Mouse (Mus musculus): ENCODE results near the gene Uhrf2. TPM values are rescaled to one million over a fixed set of nuclear protein-coding genes. Genes with fewer than 3 reads are reported as not detected.
A peak's percentile ranks its signal among the peaks of the same experiment; 100 is the strongest.

Uhrf2 gene
- polyA plus RNA-seq, 1 experiment: 2.0 TPM

GRCm38 (mm10) chr19:30102620-30103019 is 72.3 kb downstream of the Uhrf2 start:
- Histone ChIP-seq H3K4me1 (peaks cover 4% of the 10 kb centered on the region), H3K27me3 (replicated peaks) (no peaks in the 10 kb centered on the region), H3K36me3 (replicated peaks; ENCODE audit: low read length) (peaks cover 13% of the 10 kb centered on the region), H3K9me3 (peaks cover 45% of the 10 kb centered on the region), H3K4me3 (replicated peaks) (no peak overlapping the region)
- TF ChIP-seq FLI1 (IDR thresholded peaks at IDR 0.05; ENCODE audit: low read length) (no peak), GATA1 (IDR thresholded peaks at IDR 0.05; ENCODE audit: borderline replicate concordance, low read length) (no peak)

- no peaks in the 10 kb centered on the region for H3K36me3 ChIP-seq (replicated peaks; ENCODE audit: low read length)
- TF ChIP-seq GATA1 (IDR thresholded peaks at IDR 0.05; ENCODE audit: borderline replicate concordance, low read length): no peak
- TF ChIP-seq FLI1 (IDR thresholded peaks at IDR 0.05; ENCODE audit: low read length): no peak
- H3K4me3 ChIP-seq (replicated peaks): no peak overlapping the region
- no peaks in the 10 kb centered on the region for H3K27me3 ChIP-seq (replicated peaks)
- peaks cover 23% of the 10 kb centered on the region for H3K9me3 ChIP-seq
- peaks cover 4% of the 10 kb centered on the region for H3K4me1 ChIP-seq
Observed at GRCm38 (mm10) chr19:30105045-30105842, 74.9 kb downstream of the Uhrf2 start.

- peaks cover 15% of the 10 kb centered on the region for H3K9me3 ChIP-seq
- TF ChIP-seq FLI1 (IDR thresholded peaks at IDR 0.05; ENCODE audit: low read length): no peak
- no peak for TF ChIP-seq GATA1 (IDR thresholded peaks at IDR 0.05; ENCODE audit: borderline replicate concordance, low read length)
- peaks cover 4% of the 10 kb centered on the region for H3K4me1 ChIP-seq
- peaks cover 3% of the 10 kb centered on the region for H3K27me3 ChIP-seq (replicated peaks)
- no peaks in the 10 kb centered on the region for H3K36me3 ChIP-seq (replicated peaks; ENCODE audit: low read length)
- no peak overlapping the region for H3K4me3 ChIP-seq (replicated peaks)
Observed at GRCm38 (mm10) chr19:30107221-30107845, 77.0 kb downstream of the Uhrf2 start.

DNA sequence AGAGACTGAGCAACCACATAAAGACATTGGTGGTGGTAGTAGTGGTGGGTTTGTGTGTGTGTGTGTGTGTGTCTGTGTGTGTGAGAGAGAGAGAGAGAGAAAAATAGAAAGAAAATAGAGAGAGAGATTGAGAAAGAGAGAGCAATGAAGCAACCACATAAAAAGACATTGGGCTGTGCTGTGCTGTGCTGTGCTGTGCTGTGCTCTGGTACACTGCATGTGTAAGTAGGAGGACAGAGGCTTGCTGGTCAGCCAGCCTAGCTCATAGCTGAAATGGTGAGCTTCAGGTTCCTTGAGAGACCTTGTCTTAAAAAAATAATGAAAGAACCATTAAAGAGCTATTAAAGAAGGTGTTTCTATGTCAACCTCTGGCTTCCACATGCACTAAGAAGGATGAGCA is 78.3 kb downstream of the Uhrf2 start:
- peaks cover 5% of the 10 kb centered on the region for H3K27me3 ChIP-seq (replicated peaks)
- peaks cover 16% of the 10 kb centered on the region for H3K9me3 ChIP-seq
- peaks cover 11% of the 10 kb centered on the region for H3K4me1 ChIP-seq
- no peak overlapping the region for H3K4me3 ChIP-seq (replicated peaks)
- no peaks in the 10 kb centered on the region for H3K36me3 ChIP-seq (replicated peaks; ENCODE audit: low read length)
- TF ChIP-seq GATA1 (IDR thresholded peaks at IDR 0.05; ENCODE audit: borderline replicate concordance, low read length): no peak
- no peak for TF ChIP-seq FLI1 (IDR thresholded peaks at IDR 0.05; ENCODE audit: low read length)

GRCm38 (mm10) chr19:30109122-30109521 is 78.8 kb downstream of the Uhrf2 start:
- peaks cover 17% of the 10 kb centered on the region for H3K9me3 ChIP-seq
- H3K4me3 ChIP-seq (replicated peaks): no peak overlapping the region
- peaks cover 12% of the 10 kb centered on the region for H3K4me1 ChIP-seq
- no peaks in the 10 kb centered on the region for H3K36me3 ChIP-seq (replicated peaks; ENCODE audit: low read length)
- H3K27me3 ChIP-seq (replicated peaks): peaks cover 6% of the 10 kb centered on the region
- no peak for TF ChIP-seq FLI1 (IDR thresholded peaks at IDR 0.05; ENCODE audit: low read length)
- TF ChIP-seq GATA1 (IDR thresholded peaks at IDR 0.05; ENCODE audit: borderline replicate concordance, low read length): no peak

DNA sequence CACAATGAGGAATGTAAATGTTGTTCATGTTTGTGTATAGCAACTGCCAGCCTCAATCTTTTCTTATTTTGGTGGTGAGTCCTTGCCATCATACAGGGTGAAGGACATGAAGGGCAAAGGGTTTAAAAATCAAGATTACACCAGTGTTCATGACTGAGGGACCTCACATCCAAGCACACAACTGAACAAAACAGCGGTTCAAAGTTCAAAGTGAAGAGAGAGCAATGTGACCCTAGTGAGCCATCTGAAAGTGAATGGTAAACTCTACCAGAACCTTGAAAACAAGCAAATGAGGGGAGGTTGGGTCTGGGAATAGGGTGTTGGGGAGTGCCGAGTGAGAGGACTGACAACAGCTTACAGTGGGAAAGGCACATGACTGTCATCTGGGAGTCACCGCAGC is 81.1 kb downstream of the Uhrf2 start:
- H3K36me3 ChIP-seq (replicated peaks; ENCODE audit: low read length): no peaks in the 10 kb centered on the region
- H3K4me3 ChIP-seq (replicated peaks): no peak overlapping the region
- H3K4me1 ChIP-seq: peaks cover 8% of the 10 kb centered on the region; the same call in 1 of the 2 replicates
- H3K9me3 ChIP-seq: peaks cover 8% of the 10 kb centered on the region; the same call in 1 of the 2 replicates
- TF ChIP-seq FLI1 (IDR thresholded peaks at IDR 0.05; ENCODE audit: low read length) (no peak), GATA1 (IDR thresholded peaks at IDR 0.05; ENCODE audit: borderline replicate concordance, low read length) (no peak)
- H3K27me3 ChIP-seq (replicated peaks): peaks cover 9% of the 10 kb centered on the region

- Histone ChIP-seq H3K27me3 (replicated peaks) (peaks cover 9% of the 10 kb centered on the region), H3K36me3 (replicated peaks; ENCODE audit: low read length) (no peaks in the 10 kb centered on the region), H3K9me3 (peaks cover 7% of the 10 kb centered on the region; the same call in 1 of the 2 replicates), H3K4me1 (peaks cover 17% of the 10 kb centered on the region), H3K4me3 (replicated peaks) (peak overlapping the region; percentile 53)
- TF ChIP-seq FLI1 (IDR thresholded peaks at IDR 0.05; ENCODE audit: low read length) (no peak), GATA1 (IDR thresholded peaks at IDR 0.05; ENCODE audit: borderline replicate concordance, low read length) (no peak)
Observed at GRCm38 (mm10) chr19:30112961-30113688, 82.8 kb downstream of the Uhrf2 start.

- no peak overlapping the region for H3K4me3 ChIP-seq (replicated peaks)
- no peak for TF ChIP-seq GATA1 (IDR thresholded peaks at IDR 0.05; ENCODE audit: borderline replicate concordance, low read length)
- peaks cover 17% of the 10 kb centered on the region for H3K4me1 ChIP-seq
- no peaks in the 10 kb centered on the region for H3K36me3 ChIP-seq (replicated peaks; ENCODE audit: low read length)
- H3K27me3 ChIP-seq (replicated peaks): peaks cover 12% of the 10 kb centered on the region
- peaks cover 7% of the 10 kb centered on the region; the same call in 1 of the 2 replicates for H3K9me3 ChIP-seq
Observed at GRCm38 (mm10) chr19:30114919-30115441, 84.7 kb downstream of the Uhrf2 start.

DNA sequence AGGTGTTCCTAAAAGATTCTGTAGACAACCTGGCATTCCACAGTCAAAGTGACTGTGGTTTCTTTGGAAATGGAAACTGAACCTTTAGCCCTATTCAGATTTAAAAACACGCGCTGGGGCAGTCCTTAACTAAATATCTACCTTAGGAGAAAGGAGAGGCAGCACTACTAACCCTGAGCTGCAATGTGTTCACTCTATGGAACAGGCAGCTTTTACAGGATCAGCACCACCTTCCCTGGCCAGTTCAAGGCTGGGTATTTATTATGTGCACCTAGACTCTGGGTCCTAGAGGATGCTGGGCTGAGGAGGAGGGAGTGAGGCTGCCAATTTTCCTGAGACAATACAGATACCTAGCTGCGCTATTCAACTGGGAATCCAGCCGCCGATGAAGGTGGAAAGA is 85.3 kb downstream of the Uhrf2 start:
- H3K4me1 ChIP-seq: peaks cover 17% of the 10 kb centered on the region
- no peak overlapping the region for H3K4me3 ChIP-seq (replicated peaks)
- peaks cover 13% of the 10 kb centered on the region for H3K27me3 ChIP-seq (replicated peaks)
- TF ChIP-seq FLI1 (IDR thresholded peaks at IDR 0.05; ENCODE audit: low read length): no peak
- no peak for TF ChIP-seq GATA1 (IDR thresholded peaks at IDR 0.05; ENCODE audit: borderline replicate concordance, low read length)
- peaks cover 7% of the 10 kb centered on the region; the same call in 1 of the 2 replicates for H3K9me3 ChIP-seq
- H3K36me3 ChIP-seq (replicated peaks; ENCODE audit: low read length): no peaks in the 10 kb centered on the region
